Mouse (Mus musculus): Measurements from ENCODE around the gene Slc51b. TPM values are rescaled to one million over a fixed set of nuclear protein-coding genes. Genes with fewer than 3 reads are reported as not detected.

The Slc51b gene
- polyA plus RNA-seq, 1 experiment from 2014 or later: not detected

DNA sequence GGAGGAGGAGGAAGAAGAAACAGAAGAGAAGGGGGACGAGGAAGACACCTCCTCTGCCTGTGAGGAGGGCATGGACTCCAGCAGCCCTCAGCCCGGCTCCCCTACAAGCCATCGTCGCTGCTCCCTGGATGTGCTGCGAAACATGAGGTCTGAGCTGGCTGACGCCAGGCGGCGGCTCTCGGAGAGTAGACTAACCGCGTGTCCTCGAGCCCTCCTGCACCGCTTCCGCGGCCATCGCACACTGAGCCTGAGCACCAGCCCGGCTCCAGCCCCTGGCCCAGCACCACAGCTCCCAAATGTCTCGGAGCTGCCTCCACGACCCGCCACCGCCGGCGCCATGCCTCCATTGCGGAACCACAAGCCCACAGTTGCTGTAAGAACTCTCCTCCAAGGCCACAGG is 51.0 kb downstream of the Slc51b start:
- 80% methylated on average over 24 of the region's 24 CpGs for WGBS
- Histone ChIP-seq H3K27me3 (ENCODE audit: control insufficient read depth, insufficient read depth, low read length) (no peaks in the 10 kb centered on the region), H3K4me1 (ENCODE audit: control insufficient read depth, insufficient read depth, low read length) (no peaks in the 10 kb centered on the region), H3K27ac (ENCODE audit: low read depth, low read length) (no peak overlapping the region), H3K36me3 (ENCODE audit: control insufficient read depth, insufficient read depth, low read length) (no peaks in the 10 kb centered on the region; the same call in 1 of the 2 replicates), H3K9ac (replicated peaks; ENCODE audit: low read depth, low read length) (no peak overlapping the region), H3K4me3 (ENCODE audit: low read depth, low read length) (no peak overlapping the region), H3K4me2 (ENCODE audit: low read depth, low read length) (no peak overlapping the region), H3K9me3 (ENCODE audit: control insufficient read depth, low read length) (no peaks in the 10 kb centered on the region)
- no peak for ATAC-seq (ENCODE audit: low read depth)

DNA sequence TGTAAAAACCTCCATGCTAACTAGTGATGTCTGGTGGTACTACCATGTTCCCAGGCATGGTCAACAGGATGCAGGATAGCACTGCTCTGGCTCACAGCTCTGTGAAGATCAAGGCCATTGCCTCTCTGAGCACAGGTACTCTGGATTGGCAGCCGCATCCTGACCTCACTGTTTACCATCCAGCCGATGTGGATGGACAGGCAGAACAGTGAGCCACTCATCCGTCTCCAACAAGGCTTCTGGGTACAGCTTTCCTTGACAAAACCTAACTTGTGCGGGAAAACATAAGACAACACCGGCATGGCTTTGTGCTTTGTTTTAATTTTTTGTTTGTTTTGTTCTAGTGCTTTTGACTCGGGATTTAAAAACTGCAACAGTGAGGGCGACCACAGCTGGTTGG is 57.0 kb downstream of the Slc51b start:
- WGBS: 94% methylated on average over 7 of the region's 7 CpGs
- no peak overlapping the region for H3K4me3 ChIP-seq (ENCODE audit: low read depth, low read length)
- H3K9me3 ChIP-seq (ENCODE audit: control insufficient read depth, low read length): no peaks in the 10 kb centered on the region
- H3K9ac ChIP-seq (replicated peaks; ENCODE audit: low read depth, low read length): no peak overlapping the region
- no peak overlapping the region for H3K27ac ChIP-seq (ENCODE audit: low read depth, low read length)
- peaks cover 13% of the 10 kb centered on the region for H3K36me3 ChIP-seq (ENCODE audit: control insufficient read depth, insufficient read depth, low read length)
- no peak overlapping the region for H3K4me2 ChIP-seq (ENCODE audit: low read depth, low read length)
- H3K27me3 ChIP-seq (ENCODE audit: control insufficient read depth, insufficient read depth, low read length): no peaks in the 10 kb centered on the region
- no peak for ATAC-seq (ENCODE audit: low read depth)
- H3K4me1 ChIP-seq (ENCODE audit: control insufficient read depth, insufficient read depth, low read length): no peaks in the 10 kb centered on the region

DNA sequence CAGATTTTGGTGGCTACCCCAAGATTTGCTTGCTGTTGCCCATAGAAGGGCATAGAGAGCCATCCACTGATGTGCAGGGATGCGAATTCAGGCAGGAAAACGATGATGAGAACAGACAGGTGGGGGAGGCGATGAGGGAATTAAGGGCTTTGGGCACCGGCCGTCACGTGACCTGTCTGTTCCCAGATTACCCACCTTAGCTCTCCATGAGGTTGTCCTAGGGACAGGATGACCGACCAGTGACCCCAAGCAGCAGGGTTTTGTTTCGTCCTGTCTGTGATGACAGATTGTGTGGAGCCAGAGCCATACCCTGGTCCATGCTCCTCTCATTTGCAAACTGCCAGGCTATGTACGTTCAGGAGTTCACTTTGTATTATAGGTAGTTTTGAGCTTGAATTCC is 59.1 kb downstream of the Slc51b start:
- H3K9ac ChIP-seq (replicated peaks; ENCODE audit: low read depth, low read length): no peak overlapping the region

More for the DNA sequence above, 59.1 kb downstream of the Slc51b start:
- ATAC-seq (ENCODE audit: low read depth): no peak
- Histone ChIP-seq H3K27ac (ENCODE audit: low read depth, low read length) (no peak overlapping the region), H3K9me3 (ENCODE audit: control insufficient read depth, low read length) (no peaks in the 10 kb centered on the region), H3K4me1 (ENCODE audit: control insufficient read depth, insufficient read depth, low read length) (no peaks in the 10 kb centered on the region), H3K4me3 (ENCODE audit: low read depth, low read length) (no peak overlapping the region), H3K27me3 (ENCODE audit: control insufficient read depth, insufficient read depth, low read length) (no peaks in the 10 kb centered on the region), H3K4me2 (ENCODE audit: low read depth, low read length) (no peak overlapping the region), H3K36me3 (ENCODE audit: control insufficient read depth, insufficient read depth, low read length) (peaks cover 30% of the 10 kb centered on the region)
- WGBS: 68% methylated on average over 9 of the region's 9 CpGs

Other genes starting within 250 kb of the Slc51b start
- gene Parp16, start 227.6 kb downstream of the Slc51b start, polyA plus RNA-seq (2014; fragmentation: Nextera tagmentation; extraction: Ambion mirVana): 5.3 and 6.7 TPM in 2 replicates
- gene Cilp, start 157.8 kb downstream of the Slc51b start, polyA plus RNA-seq (2014; fragmentation: Nextera tagmentation; extraction: Ambion mirVana): 0.23 and 0.57 TPM in 2 replicates
- gene Clpx, start 128.7 kb downstream of the Slc51b start, polyA plus RNA-seq (2014; fragmentation: Nextera tagmentation; extraction: Ambion mirVana): 40.5 and 43.1 TPM in 2 replicates
- 12.3 and 12.5 TPM in 2 replicates for gene Pdcd7, start 76.9 kb downstream of the Slc51b start, polyA plus RNA-seq (2014; fragmentation: Nextera tagmentation; extraction: Ambion mirVana)
- gene Ubap1l, start 61.9 kb downstream of the Slc51b start, polyA plus RNA-seq (2014; fragmentation: Nextera tagmentation; extraction: Ambion mirVana): 3.7 and 7.2 TPM in 2 replicates
- gene Kbtbd13, start 31.3 kb downstream of the Slc51b start, polyA plus RNA-seq (2014; fragmentation: Nextera tagmentation; extraction: Ambion mirVana): 0.31 and 0.63 TPM in 2 replicates
- gene Rasl12, start 24.4 kb downstream of the Slc51b start, polyA plus RNA-seq (2014; fragmentation: Nextera tagmentation; extraction: Ambion mirVana): 5.6 and 8.2 TPM in 2 replicates
- 24.3 and 25.6 TPM in 2 replicates for gene Mtfmt, start 12.8 kb upstream of the Slc51b start, polyA plus RNA-seq (2014; fragmentation: Nextera tagmentation; extraction: Ambion mirVana)
- gene Spg21, start 38.0 kb upstream of the Slc51b start, polyA plus RNA-seq (2014; fragmentation: Nextera tagmentation; extraction: Ambion mirVana): 122 and 131 TPM in 2 replicates
- 0.81 and 1.2 TPM in 2 replicates for gene Ankdd1a, start 97.2 kb upstream of the Slc51b start, polyA plus RNA-seq (2014; fragmentation: Nextera tagmentation; extraction: Ambion mirVana)
- 2.4 and 5.2 TPM in 2 replicates for gene Plekho2, start 157.1 kb upstream of the Slc51b start, polyA plus RNA-seq (2014; fragmentation: Nextera tagmentation; extraction: Ambion mirVana)
- 0.75 and 1.0 TPM in 2 replicates for gene Pif1, start 164.2 kb upstream of the Slc51b start, polyA plus RNA-seq (2014; fragmentation: Nextera tagmentation; extraction: Ambion mirVana)
- gene Rbpms2, start 206.7 kb upstream of the Slc51b start, polyA plus RNA-seq (2014; fragmentation: Nextera tagmentation; extraction: Ambion mirVana): 2.5 and 3.9 TPM in 2 replicates
- gene Oaz2, start 245.0 kb upstream of the Slc51b start, polyA plus RNA-seq (2014; fragmentation: Nextera tagmentation; extraction: Ambion mirVana): 254 and 315 TPM in 2 replicates

Data from neural tube, embryonic 14.5 days (tissue).